Mouse (Mus musculus) lung, postnatal 0 days (tissue): Measurements from ENCODE around the gene Snrpd3. TPM values are rescaled to one million over a fixed set of nuclear protein-coding genes. Genes with fewer than 3 reads are reported as not detected.
A peak's percentile ranks its signal among the peaks of the same experiment; 100 is the strongest.
"Not testable (repeated sequence)": the region's sequence is repeated elsewhere in the genome, so short reads cannot be mapped to it uniquely, and the experiment has no call there.

Experiments used
- ATAC-seq: fragments of 200-750 bp; cut with Nextera tagmentation; 2 replicates; pipeline ENCODE4 v1.8.0; 2017; ENCODE audit warnings: moderate library complexity
- DNase-seq: peaks from one replicate; pipeline ENCODE4 v3.0.0-alpha.2; 2016; ENCODE audit warnings: low spot score
- H3K27ac ChIP-seq: fragments of 300-500 bp; sonication (generic); 2 replicates; pipeline ENCODE4 v1.5.1; 2014; ENCODE audit warnings: antibody characterized with exemption, mild to moderate bottlenecking, low read length, mixed read lengths
- H3K27me3 ChIP-seq: fragments of 300-500 bp; sonication (generic); replicated peaks from 2 replicates; pipeline ENCODE4 v1.6.1; 2014; ENCODE audit warnings: low read length, mixed read lengths; ENCODE audit not compliant: insufficient read depth
- H3K36me3 ChIP-seq: fragments of 300-500 bp; sonication (generic); 2 replicates; pipeline ENCODE4 v1.6.1; 2014; ENCODE audit warnings: low read length, mixed read lengths; ENCODE audit not compliant: insufficient read depth
- H3K4me1 ChIP-seq: fragments of 300-500 bp; sonication (generic); 2 replicates; pipeline ENCODE4 v1.6.1; 2014; ENCODE audit warnings: antibody characterized with exemption, low read depth, low read length, mixed read lengths; ENCODE audit not compliant: insufficient read depth
- H3K4me2 ChIP-seq: fragments of 300-500 bp; sonication (generic); replicated peaks from 2 replicates; pipeline ENCODE4 v1.6.1; 2014; ENCODE audit warnings: low read depth, mild to moderate bottlenecking, low read length, moderate library complexity, mixed read lengths
- H3K4me3 ChIP-seq: fragments of 300-500 bp; sonication (generic); 2 replicates; pipeline ENCODE4 v1.5.1; 2014; ENCODE audit warnings: low read depth, low read length
- H3K9ac ChIP-seq: fragments of 300-500 bp; sonication (generic); replicated peaks from 2 replicates; pipeline ENCODE4 v1.6.1; 2014; ENCODE audit warnings: low read depth, mild to moderate bottlenecking
- H3K9me3 ChIP-seq: fragments of 300-500 bp; sonication (generic); 2 replicates; pipeline ENCODE4 v1.6.1; 2016; ENCODE audit warnings: low read length, mixed read lengths
- CTCF ChIP-seq: IDR thresholded peaks from 2 replicates; pipeline ENCODE4 v1.5.1; 2016; ENCODE audit warnings: antibody characterized with exemption, mild to moderate bottlenecking
- EP300 ChIP-seq: IDR thresholded peaks from 2 replicates; pipeline ENCODE4 v1.6.1; 2016; ENCODE audit warnings: antibody characterized with exemption, mild to moderate bottlenecking, control low read depth
- WGBS: fragments of 180-500 bp; shearing (Covaris S2); extraction: QIAGEN DNeasy Blood & Tissue Kit; methylation state at CpG from one replicate; pipeline ENCODE4 v1.1.7; 2014; 5-methylcytosine and 5-hydroxymethylcytosine counted together
- polyA plus RNA-seq: library from polyadenylated mRNA; unstranded; fragments of >200 nt; fragmentation: Nextera tagmentation; extraction: Ambion mirVana; gene quantifications from 2 replicates; pipeline ENCODE4 v1.2.1, GENCODE M21; 2015

The Snrpd3 gene
- polyA plus RNA-seq, 1 experiment from 2014 or later, result 61.6 TPM

DNA sequence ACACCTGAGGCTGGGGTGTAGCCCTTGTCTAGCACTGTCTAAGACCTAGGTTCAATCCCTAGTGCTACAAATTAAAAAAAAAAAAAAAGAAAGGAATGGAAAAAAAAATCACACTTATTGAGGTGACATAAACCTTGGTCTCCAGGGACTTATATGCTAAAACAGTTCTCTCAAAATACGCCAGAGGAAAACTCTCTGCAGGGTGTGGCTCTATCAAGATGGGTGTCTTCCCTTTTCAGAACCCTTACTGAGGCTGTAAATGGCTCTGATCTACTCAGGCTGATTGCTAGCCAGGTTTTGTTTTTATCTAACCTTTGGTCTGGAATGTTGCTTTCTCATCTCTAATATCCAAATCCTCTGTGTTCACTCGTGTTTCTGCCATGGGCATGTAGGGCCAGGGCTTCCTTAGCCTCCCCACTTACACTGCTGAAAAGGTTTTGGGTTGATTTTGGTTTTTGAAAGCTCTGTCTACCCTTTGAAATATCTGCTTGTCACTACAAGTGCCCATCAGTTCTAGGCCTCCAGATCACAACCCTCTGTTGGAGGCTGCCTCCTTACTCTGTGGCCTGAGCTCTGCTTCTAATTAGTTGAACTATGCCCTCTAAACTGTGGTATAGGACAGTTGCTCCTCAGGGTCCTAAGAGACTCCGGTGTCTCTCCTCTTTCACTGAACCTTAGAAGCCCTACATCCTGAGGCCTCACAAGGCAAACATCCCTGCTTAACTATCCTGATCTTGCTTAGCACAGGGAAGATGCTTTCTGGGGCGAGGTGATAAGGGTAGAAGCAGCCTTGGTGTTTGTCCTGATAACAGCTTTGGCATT lies 1.9 kb upstream of the Snrpd3 start:
- H3K9me3 ChIP-seq, result no peaks in the 10 kb centered on the region
- TF ChIP-seq EP300, result no peak
- no peak for TF ChIP-seq CTCF
- H3K4me3 ChIP-seq, result no peak overlapping the region
- no peak for ATAC-seq
- peaks cover 18% of the 10 kb centered on the region; the same call in 1 of the 2 replicates for H3K4me1 ChIP-seq
- H3K27ac ChIP-seq, result no peak overlapping the region
- H3K27me3 ChIP-seq, result no peaks in the 10 kb centered on the region
- no peak for DNase-seq
- WGBS, result 81% methylated on average over 4 of the region's 4 CpGs
- peak overlapping the region; percentile 92 for H3K4me2 ChIP-seq
- peaks cover 14% of the 10 kb centered on the region; the same call in 1 of the 2 replicates for H3K36me3 ChIP-seq
- peak overlapping the region; percentile 95; the same call in 1 of the 2 replicates for H3K9ac ChIP-seq

DNA sequence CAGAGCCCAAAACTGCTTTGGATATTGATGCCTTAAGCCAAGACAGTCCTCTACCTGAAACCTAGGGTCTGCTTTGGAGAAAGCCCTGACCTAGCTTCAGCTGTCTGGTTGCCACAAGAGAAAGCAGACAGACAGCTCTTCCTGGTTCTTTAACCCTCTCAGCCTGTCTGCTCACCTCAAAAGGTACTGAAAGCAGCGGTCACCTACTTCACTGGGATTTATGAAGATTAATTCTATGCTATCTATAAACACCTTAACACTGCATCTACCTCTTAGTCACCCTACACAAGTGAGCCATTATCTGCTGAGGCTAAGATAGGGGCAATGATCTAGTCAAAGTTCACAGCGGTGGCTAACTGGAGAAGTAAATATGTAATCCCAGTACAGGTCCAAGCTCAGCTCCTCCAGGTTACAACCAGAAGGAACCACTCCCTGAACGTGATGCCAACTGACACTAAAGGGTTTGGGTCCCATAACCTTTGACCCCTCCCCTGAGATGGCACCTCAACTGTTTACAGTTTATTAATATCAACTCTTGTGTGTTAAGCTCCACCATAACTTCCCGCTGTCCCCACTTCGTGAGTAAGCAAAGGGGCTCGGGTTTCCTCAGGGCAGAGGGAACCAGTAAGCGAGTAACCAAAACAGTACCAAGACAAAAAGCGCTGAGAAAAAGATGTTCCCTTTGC lies 1.2 kb upstream of the Snrpd3 start:
- no peaks in the 10 kb centered on the region for H3K9me3 ChIP-seq
- peak overlapping the region; percentile 92 for H3K4me2 ChIP-seq
- H3K4me1 ChIP-seq, result peaks cover 18% of the 10 kb centered on the region; the same call in 1 of the 2 replicates
- H3K27ac ChIP-seq, result peak overlapping the region; percentile 99
- H3K9ac ChIP-seq, result peak overlapping the region; percentile 95
- H3K27me3 ChIP-seq, result no peaks in the 10 kb centered on the region
- peaks cover 8% of the 10 kb centered on the region; the same call in 1 of the 2 replicates for H3K36me3 ChIP-seq
- WGBS, result 21% methylated on average over 8 of the region's 8 CpGs
- peak overlapping the region; percentile 81 for H3K4me3 ChIP-seq
- TF ChIP-seq CTCF (no peak), EP300 (no peak)
- DNase-seq (peak; percentile 12), ATAC-seq (no peak)

DNA sequence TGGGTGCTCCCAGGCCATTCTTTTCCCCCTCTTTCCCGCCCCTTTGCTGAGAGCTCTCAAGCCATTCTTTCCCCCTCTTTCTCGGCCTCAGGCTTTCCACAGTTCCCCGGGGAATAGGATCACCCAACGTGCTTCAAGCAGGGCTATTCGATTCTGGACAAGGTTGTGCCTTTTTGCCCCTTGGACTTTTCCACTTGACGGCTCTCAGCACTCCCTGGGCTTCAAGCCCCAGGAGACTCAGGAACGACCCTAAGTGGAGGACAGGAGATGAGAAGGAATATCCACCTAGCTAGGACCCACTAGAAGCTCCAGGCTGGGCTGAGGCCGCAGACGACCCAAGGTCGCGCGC lies 653 bp upstream of the Snrpd3 start:
- ATAC-seq (no peak), DNase-seq (peak; percentile 32)
- Histone ChIP-seq H3K9ac (peak overlapping the region; percentile 95), H3K4me1 (peaks cover 18% of the 10 kb centered on the region; the same call in 1 of the 2 replicates), H3K9me3 (no peaks in the 10 kb centered on the region), H3K27ac (peak overlapping the region; percentile 99), H3K27me3 (no peaks in the 10 kb centered on the region), H3K36me3 (peaks cover 3% of the 10 kb centered on the region; the same call in 1 of the 2 replicates), H3K4me2 (peak overlapping the region; percentile 92), H3K4me3 (peak overlapping the region; percentile 81)
- TF ChIP-seq CTCF, result no peak
- no peak for TF ChIP-seq EP300
- WGBS, result under 1% methylated on average over 11 of the region's 12 CpGs

DNA sequence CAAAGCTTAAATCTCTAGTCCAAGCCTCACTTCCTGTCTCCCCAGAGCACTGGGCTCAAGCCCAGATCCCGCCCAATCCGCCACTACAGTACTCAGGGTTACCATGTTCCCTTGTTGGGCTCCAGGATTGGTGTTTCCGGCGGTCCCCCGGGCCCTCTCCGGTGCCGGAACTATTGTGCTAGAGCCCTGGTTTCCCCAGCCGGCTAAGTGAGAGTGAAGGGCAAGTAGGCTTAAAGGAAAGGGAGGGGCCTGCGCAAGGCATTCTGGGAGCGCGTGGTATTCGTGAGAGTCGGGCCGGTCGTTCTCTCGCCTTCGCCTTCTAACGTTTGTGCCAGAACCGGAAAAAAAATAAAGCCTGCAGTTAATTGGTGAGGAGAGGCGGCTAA lies 400 bp downstream of the Snrpd3 start, which contains the start of gene Gucd1:
Gucd1 (minus strand) TSS at position 215 of the 386 bp plus-strand sequence.
- DNase-seq (peak; percentile 97), ATAC-seq (peak; percentile 91)
- Histone ChIP-seq H3K9ac (peak within 1 kb of the TSS; percentile 95), H3K36me3 (no peaks in the 10 kb centered on the region), H3K9me3 (no peaks in the 10 kb centered on the region), H3K4me2 (peak within 1 kb of the TSS; percentile 92), H3K27me3 (no peaks in the 10 kb centered on the region), H3K4me3 (peak within 1 kb of the TSS; percentile 81), H3K27ac (peak within 1 kb of the TSS; percentile 99), H3K4me1 (peaks cover 18% of the 10 kb centered on the region; the same call in 1 of the 2 replicates)
- WGBS, result under 1% methylated on average over 20 of the region's 20 CpGs
- peak; percentile 79 for TF ChIP-seq EP300
- no peak for TF ChIP-seq CTCF

DNA sequence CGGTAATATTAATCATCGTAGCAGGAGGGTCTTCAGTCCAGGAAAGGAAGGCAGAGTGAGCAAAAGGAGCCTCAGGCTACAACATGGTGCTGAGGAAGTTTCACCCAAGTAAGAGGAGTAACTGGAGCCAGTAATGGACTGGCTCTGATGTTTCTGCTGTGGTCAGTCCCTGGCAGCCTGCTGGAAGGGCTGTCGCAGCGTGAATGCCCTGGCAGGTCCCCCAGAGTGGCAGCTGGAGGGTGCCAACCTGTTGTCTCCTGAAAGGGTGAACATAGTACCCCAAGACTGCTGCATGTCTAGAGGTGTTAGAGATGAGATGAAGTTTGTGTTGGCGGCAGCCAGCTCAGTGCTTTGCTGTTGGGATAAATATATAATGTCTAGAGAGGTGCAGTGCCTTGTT lies 3.2 kb downstream of the Snrpd3 start:
- H3K4me1 ChIP-seq, result peaks cover 18% of the 10 kb centered on the region; the same call in 1 of the 2 replicates
- H3K36me3 ChIP-seq, result no peaks in the 10 kb centered on the region
- TF ChIP-seq CTCF (no peak), EP300 (no peak)
- no peak for DNase-seq
- H3K4me3 ChIP-seq, result no peak overlapping the region
- 91% methylated on average over 5 of the region's 5 CpGs for WGBS
- no peak for ATAC-seq
- no peak overlapping the region for H3K4me2 ChIP-seq
- no peaks in the 10 kb centered on the region for H3K9me3 ChIP-seq
- H3K9ac ChIP-seq, result no peak overlapping the region
- H3K27me3 ChIP-seq, result no peaks in the 10 kb centered on the region
- no peak overlapping the region for H3K27ac ChIP-seq

DNA sequence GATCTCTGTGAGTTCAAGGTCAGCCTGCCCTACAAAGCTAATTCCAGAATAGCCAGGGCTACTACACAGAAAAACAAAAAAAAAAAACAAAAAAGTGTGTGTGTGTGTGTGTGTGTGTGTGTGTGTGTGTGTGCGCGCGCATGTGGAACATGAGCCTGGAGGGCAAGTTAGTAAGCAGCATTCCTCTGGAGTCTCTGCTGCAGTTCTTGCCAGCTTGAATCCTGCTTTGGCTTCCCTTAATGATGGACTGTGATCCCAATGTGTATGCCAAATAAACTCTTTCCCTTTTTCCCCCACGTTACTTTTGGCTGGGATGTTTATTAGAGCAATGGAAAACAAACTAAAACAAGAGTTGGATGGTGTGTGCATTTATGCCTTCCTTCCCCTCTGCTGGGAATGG lies 4.3 kb downstream of the Snrpd3 start:
- no peak overlapping the region for H3K9ac ChIP-seq
- H3K27me3 ChIP-seq, result no peaks in the 10 kb centered on the region
- H3K27ac ChIP-seq, result no peak overlapping the region
- WGBS, result 83% methylated on average over 4 of the region's 4 CpGs
- H3K36me3 ChIP-seq, result no peaks in the 10 kb centered on the region
- DNase-seq (no peak), ATAC-seq (no peak)
- H3K4me3 ChIP-seq, result no peak overlapping the region
- no peak overlapping the region for H3K4me2 ChIP-seq
- no peaks in the 10 kb centered on the region for H3K9me3 ChIP-seq
- peaks cover 9% of the 10 kb centered on the region; the same call in 1 of the 2 replicates for H3K4me1 ChIP-seq
- TF ChIP-seq EP300, result no peak
- TF ChIP-seq CTCF, result no peak

DNA sequence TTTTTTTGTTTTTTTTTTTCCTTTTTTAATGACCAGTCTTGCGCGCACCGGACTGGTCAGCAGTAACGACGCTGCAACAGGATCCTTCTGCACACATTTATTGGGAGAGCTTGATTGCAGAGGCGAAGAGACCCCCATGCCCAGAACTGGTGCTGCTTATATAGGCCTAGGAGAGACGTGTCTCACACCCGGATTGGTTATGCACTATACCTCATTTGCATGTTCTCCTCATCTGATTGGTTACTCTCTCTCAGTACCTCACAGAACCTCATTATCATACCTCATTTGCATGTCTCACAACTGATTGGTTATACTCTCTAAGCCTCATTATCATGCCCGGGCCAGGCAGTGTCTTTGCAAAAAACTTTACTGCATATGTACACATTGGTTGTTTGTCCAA lies 8.1 kb downstream of the Snrpd3 start:
- not testable (repeated sequence) for H3K4me3 ChIP-seq, H3K27ac ChIP-seq, H3K36me3 ChIP-seq, H3K9me3 ChIP-seq, H3K4me2 ChIP-seq, H3K27me3 ChIP-seq, ATAC-seq, H3K9ac ChIP-seq, DNase-seq, H3K4me1 ChIP-seq
- WGBS, result 95% methylated on average over 9 of the region's 9 CpGs
